Mouse (Mus musculus) spleen, postnatal 36 days (tissue): ENCODE measurements around the gene Tnfsf18.

Experiments used
- DNase-seq, 2 experiments: peaks; one replicate each; pipeline ENCODE4 v3.0.0; 2022; ENCODE audit warnings: low spot score in 2 of 2, mixed read lengths in 1 of 2

Tnfsf18 gene

DNA sequence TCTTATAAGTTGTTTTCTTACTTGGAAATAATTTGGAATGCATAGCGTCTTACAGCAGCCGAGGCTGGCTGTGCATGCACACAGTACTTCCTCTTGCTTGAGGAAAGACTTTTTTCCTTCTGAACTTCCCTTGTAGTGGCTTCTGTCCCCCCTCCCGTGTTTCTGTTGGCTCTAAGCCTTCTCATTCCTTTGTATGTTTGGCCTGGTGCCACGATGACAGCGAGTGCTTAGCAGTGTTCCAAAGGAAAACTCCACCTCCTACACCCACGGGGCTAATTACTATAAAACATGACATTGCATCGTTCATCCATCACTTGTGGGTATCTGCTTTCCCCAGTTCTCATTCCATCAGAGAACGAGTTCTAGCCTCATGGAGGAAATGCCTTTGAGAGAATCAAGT is at the start of gene Tnfsf18:
Tnfsf18 (plus strand) TSS at position 313 of the 400 bp plus-strand sequence.
- no peak for DNase-seq

DNA sequence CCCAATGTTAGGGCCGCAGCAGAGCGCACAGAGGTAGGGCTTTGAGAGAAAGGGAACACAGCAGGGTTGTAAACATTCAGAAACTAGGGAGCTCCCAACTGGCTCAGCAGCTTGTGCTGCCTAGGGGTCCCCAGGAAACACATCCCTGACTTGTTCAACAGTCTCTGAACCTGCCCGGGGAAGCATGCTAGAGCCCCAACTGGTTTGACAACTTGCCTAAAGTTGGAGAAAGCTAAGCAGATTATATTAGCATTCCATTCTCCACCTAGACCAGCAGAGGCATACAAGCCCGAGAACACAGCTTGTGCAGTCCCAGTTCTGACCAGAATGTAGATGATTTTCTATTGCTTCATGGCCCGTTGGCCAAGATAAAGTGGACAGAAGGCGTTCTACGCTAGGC is 49.6 kb upstream of the Tnfsf18 start:
- DNase-seq: no peak

GRCm38 (mm10) chr1:161451683-161452245 is 42.7 kb upstream of the Tnfsf18 start:
- DNase-seq: no peak

DNA sequence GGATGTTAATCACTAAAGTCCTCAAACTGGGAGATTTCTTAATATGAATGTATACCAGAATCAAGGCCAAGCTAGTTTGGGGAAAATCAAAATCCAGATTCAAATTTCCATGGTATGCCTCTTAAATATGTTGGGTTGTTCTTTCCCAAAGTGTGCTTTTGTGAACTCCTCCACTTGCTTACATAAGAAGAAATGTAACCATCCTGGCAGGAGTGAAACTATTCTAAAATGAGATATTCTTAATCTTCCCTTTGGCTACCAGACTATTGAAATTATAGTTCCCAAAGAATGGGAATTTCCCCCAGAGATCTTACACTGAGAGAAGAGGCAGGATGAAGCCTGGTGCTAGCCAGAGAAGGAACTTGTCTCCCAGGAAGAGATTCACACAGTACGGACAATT is 42.2 kb upstream of the Tnfsf18 start:
- no peak for DNase-seq

GRCm38 (mm10) chr1:161463388-161464085 is 30.9 kb upstream of the Tnfsf18 start:
- peak in 1 of 2 experiments; percentile 6 for DNase-seq

- no peak for DNase-seq
Measured at GRCm38 (mm10) chr1:161477221-161477620, 17.2 kb upstream of the Tnfsf18 start.

GRCm38 (mm10) chr1:161479854-161480253 is 14.6 kb upstream of the Tnfsf18 start:
- no peak for DNase-seq

- DNase-seq: no peak
Measured at GRCm38 (mm10) chr1:161482211-161482610, 12.2 kb upstream of the Tnfsf18 start.

DNA sequence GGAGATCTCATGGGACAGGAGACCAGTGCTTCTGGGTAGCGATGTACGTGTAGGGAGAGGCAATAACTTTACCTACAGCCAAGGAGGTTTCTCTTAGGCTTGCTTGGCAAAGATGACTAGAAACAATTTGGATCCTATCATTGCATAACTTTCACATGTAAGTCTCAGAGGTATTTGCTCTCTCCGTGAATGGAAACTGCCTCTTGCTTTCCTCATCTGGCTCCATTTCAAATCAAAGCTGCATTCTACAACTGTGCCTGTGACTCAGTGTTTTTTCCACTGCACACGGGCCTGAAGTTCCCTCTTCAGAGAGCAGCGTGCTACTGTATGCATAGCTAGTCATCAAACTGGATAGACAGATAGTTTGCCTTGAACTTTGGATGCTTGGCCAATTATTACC is 7.4 kb upstream of the Tnfsf18 start:
- no peak for DNase-seq

GRCm38 (mm10) chr1:161491766-161492165 is 2.7 kb upstream of the Tnfsf18 start:
- no peak for DNase-seq

DNA sequence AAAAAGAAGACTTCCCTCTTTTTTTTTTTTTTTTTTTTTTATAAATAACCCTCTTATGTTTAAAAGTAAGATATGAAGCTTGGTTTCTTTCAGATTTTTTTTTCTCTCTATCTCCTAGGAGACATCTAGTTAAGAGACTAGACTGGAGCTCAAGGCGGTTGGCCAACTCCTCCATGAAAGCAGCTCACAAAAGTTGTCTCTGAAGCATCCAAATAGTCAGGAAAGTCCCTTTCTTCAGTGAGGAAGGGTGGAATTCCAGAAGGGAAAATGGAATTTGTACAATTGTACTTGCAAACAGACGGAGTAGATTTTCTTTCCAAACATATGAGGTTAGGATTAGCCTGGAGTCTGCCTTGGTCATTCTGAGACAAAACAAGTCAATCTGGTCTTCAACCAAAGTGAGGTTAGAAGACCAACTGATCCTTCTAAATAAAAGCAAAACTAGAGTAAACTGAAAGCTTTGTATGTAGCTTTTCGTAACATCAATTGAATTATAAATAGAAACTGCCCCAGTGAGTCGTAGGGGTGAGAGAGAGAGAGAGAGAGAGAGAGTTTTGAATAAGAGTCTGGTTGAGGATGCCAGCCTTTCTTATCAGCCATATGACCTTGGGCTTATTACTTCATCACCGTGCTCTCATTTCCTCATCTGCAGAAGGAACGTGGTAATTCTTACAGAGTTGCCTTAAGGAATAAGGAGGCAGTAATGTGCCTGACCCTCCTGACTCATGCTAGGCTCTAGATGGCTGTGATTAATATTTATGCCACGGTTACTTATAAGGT is 2.6 kb downstream of the Tnfsf18 start:
- DNase-seq: no peak

DNA sequence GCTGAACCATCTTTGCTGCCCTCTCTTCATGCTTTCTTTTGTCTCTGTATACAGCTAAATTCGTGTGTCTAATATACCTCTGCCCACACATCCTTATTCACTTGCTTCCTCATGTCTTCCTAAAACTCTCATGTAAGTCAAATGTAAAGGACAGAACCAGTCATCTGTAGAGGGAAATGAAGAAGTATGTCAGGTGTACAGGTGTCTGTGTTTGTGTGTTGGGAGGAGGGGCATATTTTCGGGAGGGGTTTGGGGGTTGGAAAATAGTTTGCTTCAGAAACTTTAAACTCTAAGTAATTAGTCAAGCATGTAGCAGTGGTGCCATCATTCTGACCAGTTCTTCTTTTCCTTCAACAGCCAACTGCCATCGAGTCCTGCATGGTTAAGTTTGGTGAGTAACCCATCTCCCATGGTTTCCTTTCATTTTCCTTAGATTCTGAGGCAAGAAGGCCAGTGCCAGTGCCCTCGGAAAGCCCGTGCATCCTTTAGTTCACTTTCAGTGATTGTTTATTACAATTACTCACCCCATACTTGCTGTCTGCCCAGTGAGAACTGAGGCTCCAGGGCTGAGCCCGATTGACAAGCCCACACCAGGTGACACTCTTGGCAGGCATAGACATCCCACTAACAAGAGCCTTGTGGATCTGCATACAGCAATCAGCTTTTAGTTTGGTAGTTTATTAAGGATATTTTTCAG is 5.8 kb downstream of the Tnfsf18 start:
- peak; percentile 64 to 73 for DNase-seq

GRCm38 (mm10) chr1:161500811-161501146 is 6.3 kb downstream of the Tnfsf18 start:
- peak; percentile 17 to 43 for DNase-seq

- no peak for DNase-seq
Measured at GRCm38 (mm10) chr1:161506317-161506716, 11.9 kb downstream of the Tnfsf18 start.

DNA sequence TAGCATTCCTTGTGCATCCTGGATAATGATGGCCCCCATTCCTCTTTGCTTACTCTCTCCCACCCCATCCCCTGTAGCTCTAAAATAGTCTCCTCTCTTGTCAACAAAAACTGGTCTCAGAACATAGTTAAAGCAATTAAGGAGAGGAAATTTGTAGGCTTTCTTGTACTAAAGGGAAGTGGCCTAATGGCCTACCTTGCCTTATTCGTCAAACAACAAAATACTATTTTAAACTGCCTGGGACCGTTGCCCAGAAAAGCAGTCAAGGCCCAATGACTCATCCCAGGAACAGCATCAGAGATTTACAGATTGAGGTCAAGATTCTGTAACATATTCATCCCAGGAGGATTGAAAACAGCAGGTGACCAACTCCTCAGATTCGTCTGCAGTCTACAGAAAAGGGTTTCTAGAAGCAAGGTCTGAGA is 13.2 kb downstream of the Tnfsf18 start:
- no peak for DNase-seq

- DNase-seq: peak in 1 of 2 experiments; percentile 29
Measured at GRCm38 (mm10) chr1:161517355-161517754, 22.9 kb downstream of the Tnfsf18 start.

- no peak for DNase-seq
Measured at GRCm38 (mm10) chr1:161520223-161520622, 25.8 kb downstream of the Tnfsf18 start.

- no peak for DNase-seq
Measured at GRCm38 (mm10) chr1:161528173-161528572, 33.7 kb downstream of the Tnfsf18 start.

GRCm38 (mm10) chr1:161550596-161551095 is 56.2 kb downstream of the Tnfsf18 start:
- DNase-seq: no peak

DNA sequence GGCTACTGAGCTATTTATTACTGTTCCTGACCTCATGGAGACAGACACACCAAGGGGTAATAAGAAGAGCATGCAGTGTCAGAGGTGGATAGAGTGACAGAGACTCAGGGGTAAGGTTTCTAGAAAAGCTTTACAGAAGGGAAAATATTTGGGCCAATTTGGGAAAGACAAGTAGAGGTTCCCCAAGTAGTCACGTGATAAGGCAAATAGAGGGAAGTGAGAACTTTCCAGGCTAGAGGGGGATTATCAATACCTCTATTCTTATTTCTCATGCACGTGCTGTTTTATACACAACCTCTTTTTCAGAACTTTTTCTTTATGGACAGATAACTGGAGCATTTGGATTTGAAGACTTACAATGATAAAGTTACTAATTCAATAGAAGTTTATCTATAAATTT is 57.6 kb downstream of the Tnfsf18 start:
- DNase-seq: no peak
